ENCODE assay signal across 9 mouse cellular contexts in genomic region chr1:135729821-135730220, GRCm38 (mm10). TPM values are rescaled to one million over a fixed set of nuclear protein-coding genes. Genes with fewer than 3 reads are reported as not detected.
A peak's percentile ranks its signal among the peaks of the same experiment; 100 is the strongest.
DNase-seq lines count a peak whose midpoint lies in the region; ATAC-seq and TF ChIP-seq lines count a peak whose summit lies in the region.
"Had no signal": no experiment of that assay in that cellular context is flagged by ENCODE, and none has a peak within 500 bp of the region (broad histone marks: within the 10 kb centered on the region; RNA-seq: fewer than 3 reads in every experiment).

No protein-coding gene starts in this region.

- ATAC-seq in heart, embryonic 16.5 days (replicated peaks; ENCODE audit: extremely low read depth, insufficient read depth, low FRiP score): no peak
- no peak for ATAC-seq in forebrain, postnatal 0 days
- no peak for ATAC-seq in monocyte, adult 5-6 weeks (replicated peaks; ENCODE audit: insufficient number of reproducible peaks, low FRiP score, low TSS enrichment, poor library complexity, severe bottlenecking)

- H3K9me3 ChIP-seq in heart, embryonic 16.5 days (replicated peaks; ENCODE audit: control insufficient read depth, low read length): no peaks in the 10 kb centered on the region
- H3K9me3 ChIP-seq in MEL (replicated peaks; ENCODE audit: insufficient read depth, low read length): no peaks in the 10 kb centered on the region
- H3K9me3 ChIP-seq in forebrain, postnatal 0 days (ENCODE audit: low read length): no peaks in the 10 kb centered on the region

- peaks cover 68% of the 10 kb centered on the region for H3K4me1 ChIP-seq in heart, embryonic 16.5 days (ENCODE audit: control insufficient read depth, insufficient read depth, low read length)
- H3K4me1 ChIP-seq in MEL (ENCODE audit: control insufficient read depth in 1 of 2, insufficient read depth in 2 of 2, low read length in 2 of 2): peaks cover 2 to 19% of the 10 kb centered on the region in 2 experiments; a peak in 3 of 4 replicates
- 0 out of 2 replicates have a peak, but pooled peaks cover 4% of the 10 kb centered on the region for H3K4me1 ChIP-seq in forebrain, postnatal 0 days (ENCODE audit: insufficient read depth)

- TF ChIP-seq CTCF in MEL (IDR thresholded peaks at IDR 0.05 in 2 of 3, conservative IDR thresholded peaks at IDR 0.05 in 1 of 3; ENCODE audit: control insufficient read depth in 1 of 3, insufficient read depth in 1 of 3, low read depth in 2 of 3, low read length in 3 of 3, poor library complexity in 1 of 3, severe bottlenecking in 1 of 3): no peak
- TF ChIP-seq CTCF in forebrain, postnatal 0 days (IDR thresholded peaks at IDR 0.05; ENCODE audit: low read depth): no peak

- peak overlapping the region; percentile 96 for H3K27ac ChIP-seq in heart, embryonic 16.5 days (ENCODE audit: low read length)
- H3K27ac ChIP-seq in MEL (ENCODE audit: control insufficient read depth, low read depth, low read length): no peak overlapping the region; the same call in 1 of the 2 replicates
- peak overlapping the region; percentile 9; the same call in 1 of the 2 replicates for H3K27ac ChIP-seq in forebrain, postnatal 0 days (ENCODE audit: low read depth, low read length)

- no peaks in the 10 kb centered on the region for H3K36me3 ChIP-seq in heart, embryonic 16.5 days (ENCODE audit: control insufficient read depth, insufficient read depth)
- H3K36me3 ChIP-seq in MEL (ENCODE audit: control insufficient read depth in 1 of 2, insufficient read depth in 2 of 2, low read length in 2 of 2): peaks cover 0 to 7% of the 10 kb centered on the region in 2 experiments; a peak in 2 of 4 replicates
- H3K36me3 ChIP-seq in forebrain, postnatal 0 days (ENCODE audit: insufficient read depth): no peaks in the 10 kb centered on the region

- TF ChIP-seq RAD21 in MEL (IDR thresholded peaks at IDR 0.05; ENCODE audit: low read depth, low read length): no peak

- H3K79me2 ChIP-seq in MEL (ENCODE audit: control insufficient read depth, insufficient read depth, low read length, poor library complexity): peaks cover 1% of the 10 kb centered on the region; the same call in 1 of the 2 replicates

- intact Hi-C loops in heart, postnatal 10 days (cut with DNase I): no loop called here

- peak overlapping the region; percentile 89 for H3K4me2 ChIP-seq in heart, embryonic 16.5 days (ENCODE audit: low read depth, low read length)
- peak overlapping the region; percentile 58 for H3K4me2 ChIP-seq in forebrain, postnatal 0 days (ENCODE audit: low read depth)

- H3K27me3 ChIP-seq in heart, embryonic 16.5 days (ENCODE audit: control insufficient read depth, insufficient read depth, low read length): no peaks in the 10 kb centered on the region
- no peaks in the 10 kb centered on the region for H3K27me3 ChIP-seq in MEL (ENCODE audit: control insufficient read depth in 1 of 2, insufficient read depth in 2 of 2, low read length in 2 of 2)
- no peaks in the 10 kb centered on the region for H3K27me3 ChIP-seq in forebrain, postnatal 0 days (ENCODE audit: insufficient read depth, low read length)

- TF ChIP-seq EP300 in MEL (IDR thresholded peaks at IDR 0.05; ENCODE audit: low read depth in 1 of 2, low read length in 2 of 2): no peak

- H3K4me3 ChIP-seq in heart, embryonic 16.5 days (ENCODE audit: low read length): peak overlapping the region; percentile 85
- peak overlapping the region; percentile 79 to 85 for H3K4me3 ChIP-seq in MEL (ENCODE audit: control insufficient read depth in 1 of 2, insufficient read depth in 1 of 2, low read depth in 2 of 2, low read length in 2 of 2)
- peak overlapping the region; percentile 38 for H3K4me3 ChIP-seq in forebrain, postnatal 0 days (ENCODE audit: low read depth, low read length)

- peak overlapping the region; percentile 94 for H3K9ac ChIP-seq in heart, embryonic 16.5 days (ENCODE audit: low read length)
- H3K9ac ChIP-seq in MEL (ENCODE audit: control insufficient read depth, low read depth, low read length, poor library complexity, severe bottlenecking): peak overlapping the region; percentile 88
- H3K9ac ChIP-seq in forebrain, postnatal 0 days: no peak overlapping the region

- no peak for TF ChIP-seq POLR2A in MEL (IDR thresholded peaks at IDR 0.05; ENCODE audit: control insufficient read depth in 1 of 2, insufficient read depth in 1 of 2, low read depth in 1 of 2, low read length in 2 of 2, poor library complexity in 1 of 2)

- WGBS in heart, embryonic 16.5 days: 7% methylated on average over 4 of the region's 4 CpGs
- 20% methylated on average over 4 of the region's 4 CpGs for WGBS in forebrain, postnatal 0 days

- no peak for DNase-seq in heart, postnatal 10 days
- DNase-seq in MEL (ENCODE audit: low read depth, low spot score): no peak
- DNase-seq in forebrain, postnatal 0 days: no peak
- peak; percentile 45 for DNase-seq in mesoderm, embryonic 11.5 days (ENCODE audit: low read depth, low spot score)
- no peak for DNase-seq in frontal cortex, adult 2 months (ENCODE audit: extremely low spot score in 1 of 2, low spot score in 1 of 2)
- no peak for DNase-seq in cerebellum, adult 18-20 months

TF ChIP-seq in MEL, 35 proteins besides CTCF, POLR2A, EP300 and RAD21:
- TF ChIP-seq USF1 (IDR thresholded peaks at IDR 0.05; ENCODE audit: low read depth, low read length) (no peak), SIN3A (IDR thresholded peaks at IDR 0.05; ENCODE audit: low read length) (no peak), POLR2AphosphoS2 (IDR thresholded peaks at IDR 0.05; ENCODE audit: low read length) (no peak), CHD1 (IDR thresholded peaks at IDR 0.05; ENCODE audit: low read depth, low read length) (no peak), E2F4 (IDR thresholded peaks at IDR 0.05; ENCODE audit: borderline replicate concordance, low read depth, low read length) (no peak), ELF1 (IDR thresholded peaks at IDR 0.05; ENCODE audit: low read depth, low read length) (no peak)

RNA-seq across cellular contexts. Expression of gene Csrp1, which starts 10.0 kb away (rescaled TPM):
- 160 and 174 TPM in 2 replicates for polyA plus RNA-seq in heart, embryonic 16.5 days (2015; fragmentation: Nextera tagmentation; extraction: Ambion mirVana)
- total RNA-seq in heart, postnatal 10 days (2021): 100 to 1,000 TPM; 107 to 117 TPM
- total RNA-seq in MEL (2012; rRNA removed): 40.3 and 44.4 TPM in 2 replicates
- polyA plus RNA-seq in MEL (2012; ENCODE audit: insufficient read depth in 1 of 2, insufficient read length in 2 of 2, low read depth in 1 of 2, low replicate concordance in 2 of 2, missing spikeins in 1 of 2): 10 to 100 TPM in 1 of 2 experiments, not detected in 1; 73.0 TPM
- 53.2 and 55.7 TPM in 2 replicates for total RNA-seq in forebrain, postnatal 0 days (2014; rRNA removed)
- polyA plus RNA-seq in forebrain, postnatal 0 days (2015; fragmentation: Nextera tagmentation; extraction: Ambion mirVana): 20.8 and 21.0 TPM in 2 replicates
- polyA plus RNA-seq in frontal cortex, adult 2 months (2012; rRNA removed): 205 and 232 TPM in 2 replicates
- 25.1 to 38.6 TPM (median 32.4 TPM) in 3 replicates for total RNA-seq in monocyte, adult 5-6 weeks (2017)

RNA-seq across cellular contexts. Expression of gene Phlda3, which starts 36.1 kb away (rescaled TPM):
- 77.1 and 80.4 TPM in 2 replicates for polyA plus RNA-seq in heart, embryonic 16.5 days (2015; fragmentation: Nextera tagmentation; extraction: Ambion mirVana)
- total RNA-seq in heart, postnatal 10 days (2021): 10 to 100 TPM; 35.4 to 36.7 TPM
- total RNA-seq in MEL (2012; rRNA removed): 5.5 and 7.7 TPM in 2 replicates
- polyA plus RNA-seq in MEL (2012; ENCODE audit: insufficient read depth in 1 of 2, insufficient read length in 2 of 2, low read depth in 1 of 2, low replicate concordance in 2 of 2, missing spikeins in 1 of 2): 10 to 100 TPM in 1 of 2 experiments, not detected in 1; 20.0 TPM
- total RNA-seq in forebrain, postnatal 0 days (2014; rRNA removed): 23.6 and 27.2 TPM in 2 replicates
- polyA plus RNA-seq in forebrain, postnatal 0 days (2015; fragmentation: Nextera tagmentation; extraction: Ambion mirVana): 28.5 and 30.3 TPM in 2 replicates
- polyA plus RNA-seq in frontal cortex, adult 2 months (2012; rRNA removed): 33.6 and 41.1 TPM in 2 replicates
- total RNA-seq in monocyte, adult 5-6 weeks (2017): 0.39 to 7.4 TPM (median 1.4 TPM) in 3 replicates

RNA-seq across cellular contexts. Expression of gene Tnni1, which starts 49.4 kb away (rescaled TPM):
- 4,265 and 4,826 TPM in 2 replicates for polyA plus RNA-seq in heart, embryonic 16.5 days (2015; fragmentation: Nextera tagmentation; extraction: Ambion mirVana)
- total RNA-seq in heart, postnatal 10 days (2021): 100 to 1,000 TPM; 610 to 792 TPM
- total RNA-seq in MEL (2012; rRNA removed): not detected in 2 replicates
- under 1 TPM in 1 of 2 experiments, not detected in 1; 0.15 TPM for polyA plus RNA-seq in MEL (2012; ENCODE audit: insufficient read depth in 1 of 2, insufficient read length in 2 of 2, low read depth in 1 of 2, low replicate concordance in 2 of 2, missing spikeins in 1 of 2)
- 0.19 TPM in 1 of 2 replicates, not detected in the other for total RNA-seq in forebrain, postnatal 0 days (2014; rRNA removed)
- 0.39 and 0.48 TPM in 2 replicates for polyA plus RNA-seq in forebrain, postnatal 0 days (2015; fragmentation: Nextera tagmentation; extraction: Ambion mirVana)
- 10.5 and 11.3 TPM in 2 replicates for polyA plus RNA-seq in frontal cortex, adult 2 months (2012; rRNA removed)
- 0.97 to 3.4 TPM in 2 of 3 replicates, not detected in the other for total RNA-seq in monocyte, adult 5-6 weeks (2017)
- total RNA-seq: neutrophil, adult 5-6 weeks had no signal

Comparison
In these comparisons a context has a peak if more than half of its experiments do, and no peak if none do; other contexts are left out.
1. RNA of gene Tnni1, which starts 49.4 kb away (total RNA-seq): 610 to 792 TPM in heart, postnatal 10 days; 0.19 TPM in forebrain, postnatal 0 days, not detected in MEL and 0.97 to 3.4 TPM in monocyte, adult 5-6 weeks; every median in the first group is over 100 times any median in the second.
2. Peak in every context shown above with its lines, with median percentiles within 50 percentile points of each other: H3K4me3 ChIP-seq.